Mouse (Mus musculus) testis, adult 2 months (tissue): Measurements from ENCODE around the gene Itpr1.

Source experiments
- CTCF ChIP-seq: fragments of 200-500 bp; IDR thresholded peaks from 2 replicates; pipeline ENCODE4 v1.5.1; 2012; ENCODE audit warnings: low read depth, mild to moderate bottlenecking, inconsistent platforms, low read length, moderate library complexity; ENCODE audit not compliant: control insufficient read depth, insufficient read depth, insufficient replicate concordance
- POLR2A ChIP-seq: fragments of 200-500 bp; IDR thresholded peaks from 2 replicates; pipeline ENCODE4 v1.6.1; 2012; ENCODE audit warnings: low read depth, mild to moderate bottlenecking, inconsistent platforms, low read length, moderate library complexity; ENCODE audit not compliant: control insufficient read depth

GRCm38 (mm10) chr6:108453618-108454017, 240.7 kb downstream of the Itpr1 start:
- TF ChIP-seq CTCF, result no peak
- no peak for TF ChIP-seq POLR2A
